Mouse (Mus musculus) stomach, embryonic 16.5 days (tissue): ENCODE data around the gene Mpp2. TPM values are rescaled to one million over a fixed set of nuclear protein-coding genes. Genes with fewer than 3 reads are reported as not detected.

ENCODE experiments used
- ATAC-seq: fragments of 200-750 bp; cut with Nextera tagmentation; 2 replicates; pipeline ENCODE4 v1.8.0; 2017; ENCODE audit warnings: moderate number of reproducible peaks, moderate TSS enrichment; ENCODE audit not compliant: insufficient read depth, low FRiP score
- H3K27ac ChIP-seq: fragments of 300-500 bp; sonication (generic); 2 replicates; pipeline ENCODE4 v1.5.1; 2014; ENCODE audit warnings: low read length
- H3K27me3 ChIP-seq: fragments of 300-500 bp; sonication (generic); 2 replicates; pipeline ENCODE4 v1.6.1; 2014; ENCODE audit warnings: low read length, control low read depth, mixed read lengths; ENCODE audit not compliant: control insufficient read depth, insufficient read depth
- H3K36me3 ChIP-seq: fragments of 300-500 bp; sonication (generic); 2 replicates; pipeline ENCODE4 v1.6.1; 2014; ENCODE audit warnings: low read length; ENCODE audit not compliant: control insufficient read depth, insufficient read depth
- H3K4me1 ChIP-seq: fragments of 300-500 bp; sonication (generic); 2 replicates; pipeline ENCODE4 v1.6.1; 2014; ENCODE audit warnings: low read length, control low read depth, mixed read lengths; ENCODE audit not compliant: control insufficient read depth, insufficient read depth
- H3K4me2 ChIP-seq: fragments of 300-500 bp; sonication (generic); 2 replicates; pipeline ENCODE4 v1.6.1; 2014; ENCODE audit warnings: low read depth, low read length, mixed read lengths
- H3K4me3 ChIP-seq: fragments of 300-500 bp; sonication (generic); replicated peaks from 2 replicates; pipeline ENCODE4 v1.5.1; 2014; ENCODE audit warnings: mild to moderate bottlenecking, low read length
- H3K9ac ChIP-seq: fragments of 300-500 bp; sonication (generic); 2 replicates; pipeline ENCODE4 v1.6.1; 2014; ENCODE audit warnings: low read length
- H3K9me3 ChIP-seq: fragments of 300-500 bp; sonication (generic); replicated peaks from 2 replicates; pipeline ENCODE4 v1.6.1; 2016; ENCODE audit warnings: low read length, control low read depth; ENCODE audit not compliant: control insufficient read depth
- WGBS: fragments of 180-500 bp; shearing (Covaris S2); extraction: QIAGEN DNeasy Blood & Tissue Kit; methylation state at CpG from one replicate; pipeline ENCODE4 v1.1.7; 2014; 5-methylcytosine and 5-hydroxymethylcytosine counted together
- polyA plus RNA-seq: library from polyadenylated mRNA; unstranded; fragments of >200 nt; fragmentation: Nextera tagmentation; extraction: Ambion mirVana; gene quantifications from 2 replicates; pipeline ENCODE4 v1.2.1, GENCODE M21; 2015

Gene Mpp2
- polyA plus RNA-seq, 1 experiment from 2014 or later, result 8.3 TPM

GRCm38 (mm10) chr11:102035456-102035960 is 52.8 kb downstream of the Mpp2 start:
- Histone ChIP-seq H3K4me3 (no peak overlapping the region), H3K9me3 (no peaks in the 10 kb centered on the region), H3K4me2 (no peak overlapping the region), H3K27ac (no peak overlapping the region), H3K36me3 (no peaks in the 10 kb centered on the region), H3K27me3 (no peaks in the 10 kb centered on the region), H3K4me1 (no peaks in the 10 kb centered on the region), H3K9ac (no peak overlapping the region)
- ATAC-seq, result no peak
- 67% methylated on average over 5 of the region's 5 CpGs for WGBS

GRCm38 (mm10) chr11:102034887-102035286 is 53.4 kb downstream of the Mpp2 start:
- H3K4me3 ChIP-seq, result no peak overlapping the region
- 73% methylated on average over 8 of the region's 8 CpGs for WGBS
- no peaks in the 10 kb centered on the region for H3K9me3 ChIP-seq
- no peaks in the 10 kb centered on the region for H3K27me3 ChIP-seq
- no peaks in the 10 kb centered on the region for H3K36me3 ChIP-seq
- no peak overlapping the region for H3K27ac ChIP-seq
- no peak for ATAC-seq
- no peaks in the 10 kb centered on the region for H3K4me1 ChIP-seq
- H3K4me2 ChIP-seq, result no peak overlapping the region
- no peak overlapping the region for H3K9ac ChIP-seq

- Histone ChIP-seq H3K4me3 (no peak overlapping the region), H3K27me3 (no peaks in the 10 kb centered on the region), H3K4me2 (no peak overlapping the region), H3K27ac (no peak overlapping the region), H3K36me3 (no peaks in the 10 kb centered on the region), H3K9me3 (no peaks in the 10 kb centered on the region), H3K9ac (no peak overlapping the region), H3K4me1 (no peaks in the 10 kb centered on the region)
- WGBS, result 80% methylated on average over 12 of the region's 12 CpGs
- peak; percentile 64; the same call in 1 of the 2 replicates for ATAC-seq
Observed at GRCm38 (mm10) chr11:102033055-102033591, 55.2 kb downstream of the Mpp2 start.

- no peak overlapping the region for H3K4me2 ChIP-seq
- H3K36me3 ChIP-seq, result no peaks in the 10 kb centered on the region
- 82% methylated on average over 7 of the region's 7 CpGs for WGBS
Observed at GRCm38 (mm10) chr11:102031149-102031548, 57.2 kb downstream of the Mpp2 start.

GRCm38 (mm10) chr11:102029966-102030365 is 58.3 kb downstream of the Mpp2 start:
- H3K36me3 ChIP-seq, result no peaks in the 10 kb centered on the region
- H3K4me1 ChIP-seq, result 0 out of 2 replicates have a peak, but pooled peaks cover 4% of the 10 kb centered on the region
- no peak overlapping the region for H3K4me2 ChIP-seq
- WGBS, result 31% methylated on average over 7 of the region's 7 CpGs
- no peak overlapping the region for H3K27ac ChIP-seq
- no peak overlapping the region for H3K4me3 ChIP-seq
- H3K9ac ChIP-seq, result no peak overlapping the region
- H3K9me3 ChIP-seq, result no peaks in the 10 kb centered on the region
- H3K27me3 ChIP-seq, result no peaks in the 10 kb centered on the region
- no peak for ATAC-seq

More at GRCm38 (mm10) chr11:102031149-102031548, 57.2 kb downstream of the Mpp2 start:
- no peak overlapping the region for H3K27ac ChIP-seq
- H3K4me3 ChIP-seq, result no peak overlapping the region
- ATAC-seq, result no peak
- no peaks in the 10 kb centered on the region for H3K27me3 ChIP-seq
- H3K9me3 ChIP-seq, result no peaks in the 10 kb centered on the region
- H3K9ac ChIP-seq, result no peak overlapping the region
- 0 out of 2 replicates have a peak, but pooled peaks cover 1% of the 10 kb centered on the region for H3K4me1 ChIP-seq

GRCm38 (mm10) chr11:102029304-102029703 is 59.0 kb downstream of the Mpp2 start:
- no peak for ATAC-seq
- Histone ChIP-seq H3K4me2 (no peak overlapping the region), H3K27ac (no peak overlapping the region), H3K4me3 (no peak overlapping the region), H3K9ac (no peak overlapping the region), H3K27me3 (no peaks in the 10 kb centered on the region), H3K4me1 (0 out of 2 replicates have a peak, but pooled peaks cover 4% of the 10 kb centered on the region), H3K9me3 (no peaks in the 10 kb centered on the region), H3K36me3 (no peaks in the 10 kb centered on the region)
- 69% methylated on average over 4 of the region's 4 CpGs for WGBS

GRCm38 (mm10) chr11:102028087-102028816 is 60.1 kb downstream of the Mpp2 start, which contains the start of gene Mpp3:
TSS of gene Mpp3 (minus strand) at chr11:102028461.
- Histone ChIP-seq H3K27ac (peak within 1 kb of the TSS; percentile 9; the same call in 1 of the 2 replicates), H3K36me3 (no peaks in the 10 kb centered on the region), H3K4me3 (peak within 1 kb of the TSS; percentile 64), H3K9me3 (no peaks in the 10 kb centered on the region), H3K4me2 (peak within 1 kb of the TSS; percentile 74), H3K9ac (peak within 1 kb of the TSS; percentile 65; the same call in 1 of the 2 replicates), H3K4me1 (0 out of 2 replicates have a peak, but pooled peaks cover 4% of the 10 kb centered on the region), H3K27me3 (no peaks in the 10 kb centered on the region)
- no peak for ATAC-seq
- WGBS, result 74% methylated on average over 6 of the region's 6 CpGs

GRCm38 (mm10) chr11:102027361-102028017 is 60.8 kb downstream of the Mpp2 start:
- H3K4me3 ChIP-seq, result peak overlapping the region; percentile 64
- H3K4me1 ChIP-seq, result 0 out of 2 replicates have a peak, but pooled peaks cover 4% of the 10 kb centered on the region
- WGBS, result 8% methylated on average over 12 of the region's 12 CpGs
- H3K27ac ChIP-seq, result peak overlapping the region; percentile 9; the same call in 1 of the 2 replicates
- H3K27me3 ChIP-seq, result no peaks in the 10 kb centered on the region
- H3K36me3 ChIP-seq, result no peaks in the 10 kb centered on the region
- H3K9me3 ChIP-seq, result no peaks in the 10 kb centered on the region
- peak overlapping the region; percentile 65 for H3K9ac ChIP-seq
- peak overlapping the region; percentile 74 for H3K4me2 ChIP-seq
- no peak for ATAC-seq
